Mouse (Mus musculus) limb, embryonic 12.5 days (tissue): ENCODE results near the gene Mospd3. TPM values are rescaled to one million over a fixed set of nuclear protein-coding genes. Genes with fewer than 3 reads are reported as not detected.

Experiments
- ATAC-seq: fragments of 200-750 bp; cut with Nextera tagmentation; 2 replicates; pipeline ENCODE4 v1.8.0; 2017; ENCODE audit warnings: low read depth, moderate TSS enrichment; ENCODE audit not compliant: insufficient number of reproducible peaks, insufficient read depth, low FRiP score, low TSS enrichment
- H3K27ac ChIP-seq: fragments of 300-500 bp; sonication (generic); 2 replicates; pipeline ENCODE4 v1.5.1; 2016; ENCODE audit warnings: mild to moderate bottlenecking, moderate library complexity
- H3K27me3 ChIP-seq: fragments of 300-500 bp; sonication (generic); 2 replicates; pipeline ENCODE4 v1.6.1; 2016; ENCODE audit warnings: mild to moderate bottlenecking, moderate library complexity
- H3K36me3 ChIP-seq: fragments of 300-500 bp; sonication (generic); 2 replicates; pipeline ENCODE4 v1.6.1; 2016; ENCODE audit warnings: mild to moderate bottlenecking, moderate library complexity
- H3K4me1 ChIP-seq: fragments of 300-500 bp; sonication (generic); replicated peaks from 2 replicates; pipeline ENCODE4 v1.6.1; 2016
- H3K4me2 ChIP-seq: fragments of 300-500 bp; sonication (generic); 2 replicates; pipeline ENCODE4 v1.6.1; 2016; ENCODE audit warnings: mild to moderate bottlenecking, moderate library complexity
- H3K4me3 ChIP-seq: fragments of 300-500 bp; sonication (generic); replicated peaks from 2 replicates; pipeline ENCODE4 v1.5.1; 2016; ENCODE audit warnings: mild to moderate bottlenecking
- H3K9ac ChIP-seq: fragments of 300-500 bp; sonication (generic); replicated peaks from 2 replicates; pipeline ENCODE4 v1.6.1; 2016; ENCODE audit warnings: mild to moderate bottlenecking, moderate library complexity
- H3K9me3 ChIP-seq: fragments of 300-500 bp; sonication (generic); 2 replicates; pipeline ENCODE4 v1.6.1; 2016; ENCODE audit warnings: mild to moderate bottlenecking, moderate library complexity
- WGBS: fragments of 180-500 bp; shearing (Covaris S2); methylation state at CpG from one replicate; pipeline ENCODE4 v1.1.7; 2016; 5-methylcytosine and 5-hydroxymethylcytosine counted together
- polyA plus RNA-seq: library from polyadenylated mRNA; unstranded; fragments of >200 nt; fragmentation: Nextera tagmentation; extraction: Ambion mirVana; gene quantifications from 2 replicates; pipeline ENCODE4 v1.2.1, GENCODE M21; 2016

Gene Mospd3
- polyA plus RNA-seq, 1 experiment from 2014 or later = 21.1 TPM

DNA sequence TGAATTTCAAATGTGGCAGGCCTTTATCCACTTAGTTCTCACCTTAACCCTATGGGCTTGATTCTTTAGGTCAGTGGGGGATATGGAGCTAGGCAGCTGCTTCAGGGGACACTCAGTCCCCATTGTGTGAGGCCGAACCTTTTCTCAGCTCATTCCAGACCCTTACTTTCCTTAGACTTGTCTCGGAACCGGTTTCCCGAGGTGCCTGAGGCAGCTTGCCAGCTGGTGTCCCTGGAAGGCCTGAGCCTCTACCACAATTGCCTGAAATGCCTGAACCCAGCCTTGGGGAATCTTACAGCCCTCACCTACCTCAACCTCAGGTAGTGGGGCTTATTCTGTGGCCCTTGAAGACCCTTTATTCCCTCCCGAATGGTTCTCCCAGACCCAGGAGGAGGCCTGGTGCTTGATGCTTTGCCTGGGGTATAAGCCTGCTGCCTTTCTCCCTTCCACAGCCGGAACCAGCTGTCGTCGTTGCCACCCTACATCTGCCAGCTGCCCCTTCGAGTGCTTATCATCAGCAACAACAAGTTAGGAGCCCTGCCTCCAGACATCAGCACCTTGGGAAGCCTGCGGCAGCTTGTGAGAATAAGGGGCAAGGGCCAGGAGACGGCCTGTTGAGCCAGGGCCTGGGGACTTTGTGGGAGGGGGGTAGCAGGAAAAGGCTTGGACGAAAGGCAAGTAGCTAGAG is 32.7 kb upstream of the Mospd3 start:
- Histone ChIP-seq H3K9ac (0 out of 2 replicates have a peak overlapping the region, but pooled peaks have one; percentile 8), H3K4me3 (no peak overlapping the region)
- 81% methylated on average over 12 of the region's 12 CpGs for WGBS

DNA sequence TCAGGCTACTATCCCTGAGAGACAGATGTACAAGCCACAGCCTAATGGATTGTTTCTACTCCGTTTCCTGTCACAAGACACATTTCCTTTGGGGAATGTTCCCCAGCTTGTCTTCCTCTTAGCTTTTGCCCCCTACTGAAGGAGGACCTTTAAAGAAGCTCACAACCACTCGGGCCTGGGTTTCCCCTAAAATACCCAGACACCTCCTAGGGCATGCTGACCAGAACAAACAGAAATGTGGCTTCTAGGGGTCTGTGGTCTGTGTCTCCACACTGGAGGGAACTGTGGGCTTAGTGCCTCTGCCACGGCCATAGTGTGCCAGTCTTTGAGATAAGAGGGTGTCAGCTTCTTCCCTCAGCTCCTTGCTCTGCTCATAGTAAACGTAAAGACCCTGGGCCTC is 30.7 kb upstream of the Mospd3 start:
- Histone ChIP-seq H3K4me3 (peak overlapping the region; percentile 79; the same call in 1 of the 2 replicates), H3K4me2 (peak overlapping the region; percentile 82), H3K9me3 (no peaks in the 10 kb centered on the region), H3K36me3 (peaks cover 49% of the 10 kb centered on the region), H3K27me3 (no peaks in the 10 kb centered on the region), H3K9ac (0 out of 2 replicates have a peak overlapping the region, but pooled peaks have one; percentile 79), H3K27ac (peak overlapping the region; percentile 92), H3K4me1 (peaks cover 34% of the 10 kb centered on the region)
- WGBS = 71% methylated on average over 4 of the region's 4 CpGs
- ATAC-seq = no peak

More for the DNA sequence above, 32.7 kb upstream of the Mospd3 start:
- Histone ChIP-seq H3K4me1 (peaks cover 34% of the 10 kb centered on the region), H3K36me3 (peaks cover 68% of the 10 kb centered on the region), H3K27ac (no peak overlapping the region), H3K27me3 (no peaks in the 10 kb centered on the region), H3K4me2 (no peak overlapping the region), H3K9me3 (no peaks in the 10 kb centered on the region)
- no peak for ATAC-seq

DNA sequence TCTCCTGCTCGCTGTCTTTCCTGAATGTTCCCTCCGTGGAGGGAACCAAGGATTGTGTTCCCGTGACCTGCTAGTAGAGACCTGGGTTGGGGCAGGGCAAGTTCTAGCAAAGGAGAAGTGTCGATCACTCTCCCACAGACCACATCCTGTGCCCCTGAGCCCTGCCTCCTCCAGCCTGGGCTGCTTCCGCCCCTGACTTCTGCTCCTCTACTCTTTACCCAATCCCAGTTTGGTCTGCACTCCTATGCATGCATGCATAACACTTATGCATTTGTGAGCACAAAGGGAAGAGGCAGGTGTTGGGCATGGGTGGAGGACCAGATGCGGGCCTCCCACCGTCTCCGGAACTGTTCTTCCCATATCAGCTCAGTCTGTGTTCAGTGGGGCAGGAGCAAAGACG is 30.3 kb upstream of the Mospd3 start:
- ATAC-seq = no peak
- Histone ChIP-seq H3K4me1 (peaks cover 34% of the 10 kb centered on the region), H3K4me2 (peak overlapping the region; percentile 82), H3K36me3 (peaks cover 45% of the 10 kb centered on the region), H3K9me3 (no peaks in the 10 kb centered on the region), H3K4me3 (peak overlapping the region; percentile 79), H3K27me3 (no peaks in the 10 kb centered on the region), H3K27ac (peak overlapping the region; percentile 92), H3K9ac (peak overlapping the region; percentile 79; the same call in 1 of the 2 replicates)
- WGBS = 68% methylated on average over 9 of the region's 9 CpGs

DNA sequence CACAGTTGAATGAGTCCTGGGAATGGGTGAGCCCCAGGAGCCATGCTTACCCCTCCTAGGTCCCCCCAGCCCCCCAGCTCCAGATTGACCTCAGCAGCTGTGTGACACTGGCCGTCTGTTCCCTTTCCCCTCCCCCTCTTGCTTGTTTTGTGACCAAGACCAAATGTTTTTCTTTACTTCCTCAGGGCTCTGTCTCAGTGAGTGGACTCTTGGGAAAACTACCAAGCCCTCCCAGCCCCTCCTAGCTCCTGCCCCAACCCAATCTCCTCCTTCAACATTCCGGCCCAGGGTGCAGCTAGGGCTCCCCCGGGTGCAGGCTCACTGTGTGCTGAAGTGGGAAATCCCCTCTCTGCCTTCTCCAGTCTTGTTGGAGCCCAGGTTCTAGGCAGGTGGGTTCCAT is 29.7 kb upstream of the Mospd3 start:
- Histone ChIP-seq H3K27me3 (no peaks in the 10 kb centered on the region), H3K4me3 (peak overlapping the region; percentile 79), H3K9ac (peak overlapping the region; percentile 79), H3K27ac (peak overlapping the region; percentile 92), H3K4me2 (peak overlapping the region; percentile 82), H3K4me1 (peaks cover 34% of the 10 kb centered on the region), H3K36me3 (peaks cover 39% of the 10 kb centered on the region), H3K9me3 (no peaks in the 10 kb centered on the region)
- ATAC-seq = no peak
- WGBS = 24% methylated on average over 3 of the region's 3 CpGs

DNA sequence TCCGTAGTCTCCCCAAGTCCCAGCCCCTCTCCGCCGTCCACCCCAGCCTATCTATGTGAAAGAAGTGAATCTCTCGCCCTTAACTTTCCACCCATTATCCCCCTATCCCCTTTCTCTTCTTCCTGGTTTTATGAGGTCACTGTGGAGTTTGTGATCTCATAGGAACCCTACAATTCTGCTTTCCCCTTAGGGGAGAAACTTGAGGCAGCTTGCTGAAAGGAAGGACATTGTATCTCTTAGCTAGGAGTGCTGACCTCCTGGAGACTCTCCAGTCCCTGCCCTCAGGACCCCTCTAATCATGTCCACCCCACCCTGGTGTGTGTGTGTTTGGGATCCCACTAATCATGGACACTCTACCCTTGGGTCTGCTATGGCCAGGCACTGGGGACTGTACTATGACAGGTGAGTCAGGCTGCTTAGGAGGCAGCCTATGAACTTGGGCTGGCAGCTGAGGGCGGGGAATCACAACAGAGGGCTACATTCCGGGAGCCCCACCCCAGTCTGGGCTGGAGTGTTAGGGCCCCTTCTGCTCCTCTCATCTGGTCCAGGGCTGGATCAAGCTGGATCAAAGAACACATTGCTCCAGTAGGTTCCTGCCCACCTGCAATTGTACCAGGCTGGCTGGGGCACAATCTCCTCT is 29.2 kb upstream of the Mospd3 start:
- no peaks in the 10 kb centered on the region for H3K9me3 ChIP-seq
- H3K4me1 ChIP-seq = peaks cover 34% of the 10 kb centered on the region
- 18% methylated on average over 6 of the region's 6 CpGs for WGBS
- H3K36me3 ChIP-seq = peaks cover 33% of the 10 kb centered on the region
- ATAC-seq = no peak
- no peaks in the 10 kb centered on the region for H3K27me3 ChIP-seq
- H3K4me2 ChIP-seq = peak overlapping the region; percentile 82
- peak overlapping the region; percentile 79 for H3K4me3 ChIP-seq
- peak overlapping the region; percentile 92 for H3K27ac ChIP-seq
- peak overlapping the region; percentile 79 for H3K9ac ChIP-seq

DNA sequence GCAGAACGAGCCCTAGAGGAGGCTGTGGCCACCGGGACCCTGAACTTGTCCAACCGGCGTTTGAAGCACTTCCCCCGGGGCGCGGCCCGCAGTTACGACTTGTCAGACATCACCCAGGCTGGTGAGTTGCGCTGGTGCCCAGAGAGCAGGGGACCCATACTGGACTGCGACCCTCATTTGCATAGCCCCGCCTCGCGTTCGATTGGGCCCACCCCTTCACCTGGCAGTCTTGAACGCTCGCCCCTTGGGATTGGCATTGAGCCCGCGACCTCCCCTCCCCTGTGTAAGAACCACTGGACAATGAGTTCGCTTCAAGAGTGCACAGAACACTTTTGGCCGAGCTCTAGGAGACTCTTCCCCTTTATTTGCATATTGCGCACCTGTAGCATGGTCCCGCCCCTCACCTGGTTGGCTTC is 28.5 kb upstream of the Mospd3 start:
- peaks cover 27% of the 10 kb centered on the region for H3K36me3 ChIP-seq
- WGBS = under 1% methylated on average over 23 of the region's 23 CpGs
- peak; percentile 15; the same call in 1 of the 2 replicates for ATAC-seq
- H3K4me1 ChIP-seq = peaks cover 38% of the 10 kb centered on the region
- no peaks in the 10 kb centered on the region for H3K27me3 ChIP-seq
- peak overlapping the region; percentile 92 for H3K27ac ChIP-seq
- H3K4me2 ChIP-seq = peak overlapping the region; percentile 82
- peak overlapping the region; percentile 79 for H3K9ac ChIP-seq
- no peaks in the 10 kb centered on the region for H3K9me3 ChIP-seq
- H3K4me3 ChIP-seq = peak overlapping the region; percentile 79

DNA sequence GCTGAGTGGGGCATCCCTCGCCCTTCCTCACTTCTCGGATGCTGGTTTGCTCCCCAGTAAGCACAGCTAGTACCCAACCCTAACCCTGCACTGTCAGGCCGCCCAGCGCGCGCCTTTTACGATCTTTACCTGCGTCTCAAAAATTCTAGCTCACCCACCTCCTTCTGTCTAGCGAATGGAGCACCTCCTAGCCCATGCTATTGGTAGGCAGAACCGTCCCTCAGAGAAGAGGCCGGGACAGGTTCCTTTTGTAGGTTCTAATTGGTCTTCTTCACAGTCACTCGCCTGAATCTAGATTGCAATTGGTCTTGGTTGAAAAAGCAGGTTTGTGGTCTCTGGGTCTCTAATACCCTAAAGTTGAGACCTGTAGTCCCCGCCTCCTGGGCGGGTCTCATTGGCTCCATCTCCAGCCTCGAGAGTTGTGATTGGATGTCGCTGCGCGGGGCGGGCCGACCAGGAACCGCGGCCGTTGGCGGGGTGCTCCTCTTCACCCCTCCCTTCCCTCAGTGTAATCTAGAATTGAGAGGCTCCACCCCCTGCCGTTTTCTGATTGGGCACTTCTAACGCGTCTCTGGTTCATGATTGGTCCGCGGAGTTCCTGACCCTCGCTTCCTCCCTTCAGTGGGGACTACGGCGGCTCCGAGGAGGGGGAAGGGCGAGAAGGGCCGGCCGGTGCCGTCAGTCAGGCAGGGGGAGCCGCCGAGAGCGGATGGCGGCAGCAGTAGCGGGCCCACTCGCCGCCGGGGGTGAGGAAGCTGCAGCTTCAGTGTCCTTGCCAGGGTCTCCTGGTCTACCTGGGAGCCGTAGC is 27.8 kb upstream of the Mospd3 start, which contains the start of the genes Fbxo24, Lrch4 and Gm20605:
Gene Fbxo24 (minus strand): TSS at position 505 of the 808 bp plus-strand sequence.
Gene Lrch4 (plus strand): TSS at position 624 of the 808 bp plus-strand sequence.
Gene Gm20605 (plus strand): TSS at position 678 of the 808 bp plus-strand sequence.
- WGBS = under 1% methylated on average over 44 of the region's 46 CpGs
- Histone ChIP-seq H3K4me2 (peak within 1 kb of the TSS; percentile 82), H3K9ac (peak within 1 kb of the TSS; percentile 79), H3K4me1 (peaks cover 38% of the 10 kb centered on the region), H3K4me3 (peak within 1 kb of the TSS; percentile 79), H3K27me3 (no peaks in the 10 kb centered on the region), H3K36me3 (peaks cover 21% of the 10 kb centered on the region), H3K27ac (peak within 1 kb of the TSS; percentile 92), H3K9me3 (no peaks in the 10 kb centered on the region)
- peak; percentile 98 for ATAC-seq

DNA sequence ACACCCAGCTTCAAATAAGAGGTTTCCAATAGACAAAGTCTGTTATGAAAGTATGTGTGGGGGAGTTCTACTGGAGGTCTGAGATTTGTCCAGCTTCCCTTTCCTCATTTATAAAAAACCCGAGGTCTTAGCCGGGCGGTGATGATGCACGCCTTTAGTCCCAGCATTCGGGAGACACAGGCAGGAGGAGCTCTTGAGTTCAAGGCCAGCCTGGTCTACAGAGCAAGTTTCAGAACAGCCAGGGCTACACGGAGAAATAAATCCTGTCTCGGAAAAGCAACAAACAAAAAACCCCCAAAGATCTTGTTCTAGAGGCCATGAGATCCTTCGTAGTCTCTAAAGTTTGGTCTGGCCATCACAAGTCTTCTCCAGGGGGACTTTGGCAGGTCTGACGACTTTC is 27.1 kb upstream of the Mospd3 start:
- WGBS = 6% methylated on average over 9 of the region's 9 CpGs
- no peaks in the 10 kb centered on the region for H3K9me3 ChIP-seq
- H3K4me2 ChIP-seq = peak overlapping the region; percentile 59
- peaks cover 14% of the 10 kb centered on the region for H3K36me3 ChIP-seq
- peaks cover 38% of the 10 kb centered on the region for H3K4me1 ChIP-seq
- ATAC-seq = no peak
- H3K4me3 ChIP-seq = peak overlapping the region; percentile 79
- H3K9ac ChIP-seq = peak overlapping the region; percentile 46
- H3K27me3 ChIP-seq = no peaks in the 10 kb centered on the region
- peak overlapping the region; percentile 87 for H3K27ac ChIP-seq

DNA sequence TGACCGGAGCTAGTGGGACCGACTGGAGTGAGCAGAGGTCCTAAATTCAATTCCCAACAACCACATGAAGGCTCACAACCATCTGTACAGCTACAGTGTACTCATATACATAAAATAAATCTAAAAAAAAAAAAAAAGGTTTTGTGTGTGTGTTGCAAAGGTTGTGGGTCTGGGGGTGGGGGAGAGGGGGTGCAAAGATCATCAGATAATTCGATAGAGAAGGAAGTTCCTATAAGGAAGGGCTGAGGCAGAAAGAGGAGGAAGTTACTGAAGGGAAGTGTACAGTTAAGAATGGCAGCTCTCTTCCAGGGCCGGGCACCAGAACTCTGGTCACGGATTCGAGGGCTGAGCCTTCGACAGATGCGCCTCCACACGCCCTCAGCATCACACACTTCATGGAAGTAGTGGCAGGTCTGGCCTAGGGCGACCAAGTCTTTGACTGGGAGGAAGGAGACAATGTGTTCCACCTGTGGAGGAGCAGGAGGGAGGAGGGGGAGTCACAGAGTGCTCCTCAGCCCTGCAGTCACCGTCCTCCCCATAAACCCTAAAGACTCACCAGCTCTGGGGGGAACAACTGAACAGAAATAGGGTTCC is 23.2 kb upstream of the Mospd3 start:
- Histone ChIP-seq H3K9me3 (no peaks in the 10 kb centered on the region), H3K4me2 (no peak overlapping the region), H3K36me3 (no peaks in the 10 kb centered on the region), H3K9ac (no peak overlapping the region), H3K4me3 (no peak overlapping the region), H3K27ac (no peak overlapping the region), H3K4me1 (peaks cover 4% of the 10 kb centered on the region), H3K27me3 (no peaks in the 10 kb centered on the region)
- no peak for ATAC-seq
- 80% methylated on average over 11 of the region's 11 CpGs for WGBS

DNA sequence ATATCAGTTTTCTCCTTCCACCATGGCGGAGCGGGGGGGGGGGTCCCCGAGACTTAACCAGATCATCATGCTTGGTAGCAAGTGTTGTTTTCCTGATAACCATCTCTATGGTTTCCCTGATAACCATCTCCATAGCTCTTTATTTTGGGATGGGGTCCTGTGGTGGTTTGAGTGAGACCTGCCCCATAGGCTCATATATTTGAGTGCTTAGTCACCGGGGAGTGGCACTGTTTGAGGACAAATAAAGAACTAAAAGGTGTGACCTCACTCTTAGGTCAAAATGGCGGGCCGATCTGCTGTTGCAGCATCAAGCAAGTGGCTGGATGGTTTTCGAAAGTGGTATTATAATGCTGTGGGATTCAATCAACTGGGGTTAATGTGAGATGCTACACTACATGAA is 14.5 kb upstream of the Mospd3 start:
- ATAC-seq = no peak
- Histone ChIP-seq H3K36me3 (no peaks in the 10 kb centered on the region), H3K27ac (no peak overlapping the region), H3K27me3 (no peaks in the 10 kb centered on the region), H3K4me2 (no peak overlapping the region), H3K4me3 (no peak overlapping the region), H3K9me3 (no peaks in the 10 kb centered on the region), H3K4me1 (peaks cover 37% of the 10 kb centered on the region), H3K9ac (no peak overlapping the region)
- whole genome bisulfite sequencing = 90% methylated on average over 7 of the region's 7 CpGs
